Mouse (Mus musculus) liver, postnatal 0 days (tissue): Measurements from ENCODE around the gene Tex38. TPM values are rescaled to one million over a fixed set of nuclear protein-coding genes. Genes with fewer than 3 reads are reported as not detected.

Source experiments
- ATAC-seq: fragments of 200-750 bp; cut with Nextera tagmentation; 2 replicates; pipeline ENCODE4 v1.8.0; 2017; ENCODE audit warnings: mild to moderate bottlenecking, moderate library complexity
- DNase-seq: peaks from one replicate; pipeline ENCODE4 v3.0.0-alpha.2; 2016
- H3K27ac ChIP-seq: fragments of 300-500 bp; sonication (generic); 2 replicates; pipeline ENCODE4 v1.5.1; 2014; ENCODE audit warnings: antibody characterized with exemption, moderate library complexity, mild to moderate bottlenecking, low read depth
- H3K27me3 ChIP-seq: fragments of 300-500 bp; sonication (generic); 2 replicates; pipeline ENCODE4 v1.6.1; 2014; ENCODE audit warnings: low read length, control low read depth, mixed read lengths; ENCODE audit not compliant: insufficient read depth
- H3K36me3 ChIP-seq: fragments of 300-500 bp; sonication (generic); replicated peaks from 2 replicates; pipeline ENCODE4 v1.6.1; 2014; ENCODE audit warnings: mild to moderate bottlenecking, control low read depth, low read length, moderate library complexity, mixed read lengths; ENCODE audit not compliant: insufficient read depth
- H3K4me1 ChIP-seq: fragments of 300-500 bp; sonication (generic); 2 replicates; pipeline ENCODE4 v1.6.1; 2014; ENCODE audit warnings: antibody characterized with exemption, mild to moderate bottlenecking, control low read depth; ENCODE audit not compliant: insufficient read depth
- H3K4me2 ChIP-seq: fragments of 300-500 bp; sonication (generic); 2 replicates; pipeline ENCODE4 v1.6.1; 2014; ENCODE audit warnings: low read depth, mild to moderate bottlenecking, low read length, moderate library complexity, mixed read lengths
- H3K4me3 ChIP-seq: fragments of 300-500 bp; sonication (generic); 2 replicates; pipeline ENCODE4 v1.5.1; 2014; ENCODE audit warnings: low read depth, low read length
- H3K9ac ChIP-seq: fragments of 300-500 bp; sonication (generic); replicated peaks from 2 replicates; pipeline ENCODE4 v1.6.1; 2014; ENCODE audit warnings: mild to moderate bottlenecking, moderate library complexity
- H3K9me3 ChIP-seq: fragments of 300-500 bp; sonication (generic); 2 replicates; pipeline ENCODE4 v1.6.1; 2016; ENCODE audit warnings: mild to moderate bottlenecking, control low read depth, low read length, mixed read lengths
- CTCF ChIP-seq: sonication (generic); IDR thresholded peaks from 2 replicates; pipeline ENCODE4 v1.5.1; 2016; ENCODE audit warnings: antibody characterized with exemption, low read depth
- EP300 ChIP-seq: IDR thresholded peaks from 2 replicates; pipeline ENCODE4 v1.6.1; 2016; ENCODE audit warnings: antibody characterized with exemption, low read depth, mild to moderate bottlenecking
- WGBS: fragments of 180-500 bp; shearing (Covaris S2); extraction: QIAGEN DNeasy Blood & Tissue Kit; methylation state at CpG from one replicate; pipeline ENCODE4 v1.1.7; 2014; ENCODE audit not compliant: insufficient replicate concordance; 5-methylcytosine and 5-hydroxymethylcytosine counted together
- polyA plus RNA-seq: library from polyadenylated mRNA; unstranded; fragments of >200 nt; fragmentation: Nextera tagmentation; extraction: Ambion mirVana; gene quantifications from 2 replicates; pipeline ENCODE4 v1.2.1, GENCODE M21; 2015

The Tex38 gene
- polyA plus RNA-seq: 0.14 and 0.22 TPM in 2 replicates

- H3K4me3 ChIP-seq: no peak within 1 kb of the TSS
- peaks cover 9% of the 10 kb centered on the region for H3K4me1 ChIP-seq
- no peak within 1 kb of the TSS for H3K4me2 ChIP-seq
- 0 out of 2 replicates have a peak, but pooled peaks cover 4% of the 10 kb centered on the region for H3K36me3 ChIP-seq
- no peaks in the 10 kb centered on the region for H3K27me3 ChIP-seq
- ATAC-seq (no peak), DNase-seq (no peak)
- TF ChIP-seq CTCF (no peak), EP300 (no peak)
- 73% methylated on average over 3 of the region's 3 CpGs for WGBS
- no peak within 1 kb of the TSS for H3K9ac ChIP-seq
- no peak within 1 kb of the TSS for H3K27ac ChIP-seq
- H3K9me3 ChIP-seq: no peaks in the 10 kb centered on the region
Measured at GRCm38 (mm10) chr4:115780918-115781317, at the start of gene Tex38. Gene Tex38, minus strand, starts transcription at chr4:115781018.

- no peak for ATAC-seq
- Histone ChIP-seq H3K9me3 (no peaks in the 10 kb centered on the region), H3K9ac (no peak overlapping the region), H3K27me3 (no peaks in the 10 kb centered on the region), H3K4me3 (no peak overlapping the region), H3K36me3 (peaks cover 35% of the 10 kb centered on the region), H3K4me1 (peaks cover 42% of the 10 kb centered on the region), H3K4me2 (0 out of 2 replicates have a peak overlapping the region, but pooled peaks have one; percentile 82), H3K27ac (no peak overlapping the region)
- DNase-seq: no peak
- TF ChIP-seq EP300: no peak
- WGBS: 51% methylated on average over 5 of the region's 5 CpGs
Measured at GRCm38 (mm10) chr4:115830491-115830890, 49.7 kb upstream of the Tex38 start.

- no peak for DNase-seq
- peaks cover 17% of the 10 kb centered on the region for H3K36me3 ChIP-seq
- TF ChIP-seq EP300 (no peak), CTCF (no peak; the same call in 1 of the 2 replicates)
- H3K9ac ChIP-seq: peak overlapping the region; percentile 94
- no peak for ATAC-seq
- H3K27me3 ChIP-seq: no peaks in the 10 kb centered on the region
- peak overlapping the region; percentile 98 for H3K27ac ChIP-seq
- peaks cover 60% of the 10 kb centered on the region for H3K4me1 ChIP-seq
- H3K4me2 ChIP-seq: peak overlapping the region; percentile 82
- H3K4me3 ChIP-seq: peak overlapping the region; percentile 96
- no peaks in the 10 kb centered on the region for H3K9me3 ChIP-seq
- 13% methylated on average over 8 of the region's 8 CpGs for WGBS
Measured at GRCm38 (mm10) chr4:115828572-115828902, 47.7 kb upstream of the Tex38 start.

GRCm38 (mm10) chr4:115827888-115828571, 47.2 kb upstream of the Tex38 start, which contains the start of gene Mob3c:
Gene Mob3c, plus strand, starts transcription at chr4:115828092.
- peak; percentile 94 for ATAC-seq
- Histone ChIP-seq H3K9ac (peak within 1 kb of the TSS; percentile 94), H3K4me3 (peak within 1 kb of the TSS; percentile 96), H3K36me3 (peaks cover 15% of the 10 kb centered on the region), H3K27ac (peak within 1 kb of the TSS; percentile 98), H3K4me2 (peak within 1 kb of the TSS; percentile 82), H3K4me1 (peaks cover 63% of the 10 kb centered on the region), H3K27me3 (no peaks in the 10 kb centered on the region), H3K9me3 (no peaks in the 10 kb centered on the region)
- under 1% methylated on average over 40 of the region's 57 CpGs for WGBS
- no peak for TF ChIP-seq EP300
- TF ChIP-seq CTCF: no peak
- DNase-seq: peak; percentile 87

GRCm38 (mm10) chr4:115827535-115827887, 46.7 kb upstream of the Tex38 start:
- no peaks in the 10 kb centered on the region for H3K9me3 ChIP-seq
- H3K4me1 ChIP-seq: peaks cover 66% of the 10 kb centered on the region
- DNase-seq: no peak
- peak overlapping the region; percentile 96 for H3K4me3 ChIP-seq
- WGBS: under 1% methylated on average over 4 of the region's 4 CpGs
- TF ChIP-seq CTCF (no peak), EP300 (no peak)
- peaks cover 15% of the 10 kb centered on the region for H3K36me3 ChIP-seq
- H3K27me3 ChIP-seq: no peaks in the 10 kb centered on the region
- peak overlapping the region; percentile 82 for H3K4me2 ChIP-seq
- H3K27ac ChIP-seq: peak overlapping the region; percentile 98
- peak overlapping the region; percentile 94 for H3K9ac ChIP-seq
- ATAC-seq: no peak

- Histone ChIP-seq H3K9me3 (no peaks in the 10 kb centered on the region), H3K9ac (0 out of 2 replicates have a peak overlapping the region, but pooled peaks have one; percentile 94), H3K27ac (peak overlapping the region; percentile 98; the same call in 1 of the 2 replicates), H3K4me2 (peak overlapping the region; percentile 82), H3K4me1 (peaks cover 70% of the 10 kb centered on the region), H3K4me3 (peak overlapping the region; percentile 96), H3K27me3 (no peaks in the 10 kb centered on the region), H3K36me3 (peaks cover 11% of the 10 kb centered on the region)
- 70% methylated on average over 3 of the region's 3 CpGs for WGBS
- ATAC-seq: no peak
- no peak for DNase-seq
- TF ChIP-seq EP300 (no peak), CTCF (no peak)
Measured at GRCm38 (mm10) chr4:115827066-115827465, 46.2 kb upstream of the Tex38 start.
